Mouse (Mus musculus): ENCODE measurements around the gene Myoc. TPM values are rescaled to one million over a fixed set of nuclear protein-coding genes. Genes with fewer than 3 reads are reported as not detected.
"Not testable (repeated sequence)": the region's sequence is repeated elsewhere in the genome, so short reads cannot be mapped to it uniquely, and the experiment has no call there.

The Myoc gene
- total and polyA plus RNA-seq, 3 experiments: 2.5 to 4.9 (median 3.3) TPM

DNA sequence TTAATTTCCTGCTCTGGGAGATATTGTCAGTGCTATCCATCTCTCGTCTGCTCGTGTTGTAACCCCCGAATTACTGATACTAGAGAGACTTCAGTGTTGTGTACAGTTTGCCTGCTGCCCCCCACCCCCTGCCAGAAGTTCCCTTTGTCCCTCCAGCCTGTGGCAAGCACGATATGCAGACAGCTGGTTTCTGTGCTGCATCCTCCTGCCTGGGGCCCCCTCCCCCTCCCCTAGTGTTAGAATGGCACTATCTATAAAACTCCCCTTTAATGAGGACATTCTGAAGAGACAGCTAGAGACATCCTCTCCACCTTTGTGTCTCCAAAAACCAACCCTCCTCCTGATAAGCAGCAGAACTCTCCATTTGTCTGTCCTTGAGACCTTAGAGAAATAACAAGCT is 15.1 kb upstream of the Myoc start:
- H3K36me3 ChIP-seq (ENCODE audit: control insufficient read depth, insufficient read depth, low read length): no peaks in the 10 kb centered on the region
- no peak overlapping the region for H3K27ac ChIP-seq
- intact Hi-C loops (cut with DNase I): no loop called here

DNA sequence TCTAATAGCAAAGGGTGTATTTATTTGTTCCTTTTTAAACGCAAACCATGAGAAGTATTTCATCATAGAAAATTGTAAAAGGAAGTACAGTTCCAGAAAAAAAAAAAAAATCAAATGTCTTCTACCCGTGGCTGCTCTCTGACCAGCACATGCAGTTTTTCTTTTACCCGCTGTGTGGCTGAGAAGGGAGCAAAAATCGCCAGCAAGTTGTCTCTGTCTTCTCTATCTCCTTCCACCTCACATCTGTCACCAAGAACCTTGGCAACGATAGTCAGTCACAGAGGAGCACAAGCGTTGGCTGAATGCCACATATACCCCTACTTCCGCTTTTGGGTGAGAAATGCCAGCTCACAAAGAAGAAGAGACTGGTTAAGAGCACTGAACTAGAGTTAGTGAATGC is 13.7 kb upstream of the Myoc start:
- WGBS: 16% methylated on average over 7 of the region's 7 CpGs
- intact Hi-C loops (cut with DNase I): no loop called here
- Histone ChIP-seq H3K36me3 (ENCODE audit: control insufficient read depth, insufficient read depth, low read length) (no peaks in the 10 kb centered on the region), H3K4me3 (no peak overlapping the region), H3K27me3 (ENCODE audit: control insufficient read depth, insufficient read depth, low read length) (no peaks in the 10 kb centered on the region), H3K27ac (no peak overlapping the region), H3K79me2 (replicated peaks; ENCODE audit: control insufficient read depth, insufficient read depth, low read length) (no peaks in the 10 kb centered on the region), H3K4me1 (ENCODE audit: control insufficient read depth, insufficient read depth, low read length) (no peaks in the 10 kb centered on the region; the same call in 1 of the 2 replicates), H3K9ac (ENCODE audit: low read depth, low read length) (no peak overlapping the region)
- no peak for TF ChIP-seq CTCF (IDR thresholded peaks at IDR 0.05)
- peak in 1 of 2 experiments; percentile 27 for DNase-seq

More for the DNA sequence above, 15.1 kb upstream of the Myoc start:
- H3K79me2 ChIP-seq (replicated peaks; ENCODE audit: control insufficient read depth, insufficient read depth, low read length): no peaks in the 10 kb centered on the region
- H3K4me1 ChIP-seq (ENCODE audit: control insufficient read depth, insufficient read depth, low read length): no peaks in the 10 kb centered on the region; the same call in 1 of the 2 replicates
- no peak overlapping the region for H3K9ac ChIP-seq (ENCODE audit: low read depth, low read length)
- DNase-seq: no peak
- TF ChIP-seq CTCF (IDR thresholded peaks at IDR 0.05) (no peak), POLR2A (IDR thresholded peaks at IDR 0.05; ENCODE audit: insufficient read depth, low read depth, low read length) (no peak), EP300 (IDR thresholded peaks at IDR 0.05; ENCODE audit: insufficient read depth, low read depth, low read length) (no peak)
- H3K27me3 ChIP-seq (ENCODE audit: control insufficient read depth, insufficient read depth, low read length): no peaks in the 10 kb centered on the region
- 29% methylated on average over 4 of the region's 4 CpGs for WGBS
- no peak overlapping the region for H3K4me3 ChIP-seq

DNA sequence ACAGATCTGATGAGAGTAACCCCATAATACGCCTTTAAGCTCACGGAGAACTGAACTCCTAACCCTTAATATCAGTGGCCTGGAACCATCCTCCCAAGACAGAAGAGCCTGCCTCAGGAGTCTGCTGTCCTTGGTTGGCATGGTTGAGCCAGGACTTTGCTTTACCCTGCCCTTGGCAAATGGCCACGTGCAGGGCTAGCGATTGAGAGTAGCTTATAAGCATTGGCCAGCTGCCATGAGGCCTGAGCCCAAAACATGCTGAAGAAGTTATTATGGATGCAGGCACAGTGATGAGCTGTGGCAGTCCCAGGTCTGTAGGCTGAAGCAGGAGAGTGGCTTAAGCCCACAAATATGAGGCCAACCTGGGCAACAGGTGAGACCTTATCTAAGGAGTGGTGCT is 11.1 kb upstream of the Myoc start:
- DNase-seq; H3K4me3 ChIP-seq; H3K27ac ChIP-seq; H3K4me1 ChIP-seq (ENCODE audit: control insufficient read depth, insufficient read depth, low read length); H3K79me2 ChIP-seq (replicated peaks; ENCODE audit: control insufficient read depth, insufficient read depth, low read length); H3K9ac ChIP-seq (ENCODE audit: low read depth, low read length); intact Hi-C loops (cut with DNase I); H3K36me3 ChIP-seq (ENCODE audit: control insufficient read depth, insufficient read depth, low read length); H3K27me3 ChIP-seq (ENCODE audit: control insufficient read depth, insufficient read depth, low read length): not testable (repeated sequence)
- WGBS: 63% methylated on average over 4 of the region's 4 CpGs

DNA sequence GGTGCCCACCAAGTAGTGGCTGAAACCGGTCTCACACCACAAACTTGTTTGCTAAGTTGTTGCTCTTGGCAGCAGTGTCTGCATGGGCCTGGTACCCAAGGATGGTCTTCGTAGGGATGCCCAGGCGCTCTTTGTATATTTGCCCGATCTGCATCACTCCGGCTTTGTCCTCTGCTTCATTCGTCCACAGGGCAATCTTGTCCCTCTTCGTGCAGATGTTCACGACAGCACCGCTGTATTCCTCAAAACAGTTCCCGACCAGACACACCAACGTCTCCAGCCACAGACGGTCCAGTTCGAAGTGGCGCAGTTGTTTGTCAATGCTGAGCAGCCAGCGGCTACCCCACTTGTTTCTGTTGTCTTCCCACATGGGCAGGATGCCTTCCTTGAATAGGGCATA is 10.6 kb upstream of the Myoc start:
- H3K36me3 ChIP-seq (ENCODE audit: control insufficient read depth, insufficient read depth, low read length); H3K9ac ChIP-seq (ENCODE audit: low read depth, low read length); intact Hi-C loops (cut with DNase I); DNase-seq; H3K4me1 ChIP-seq (ENCODE audit: control insufficient read depth, insufficient read depth, low read length); H3K27me3 ChIP-seq (ENCODE audit: control insufficient read depth, insufficient read depth, low read length); H3K27ac ChIP-seq; H3K79me2 ChIP-seq (replicated peaks; ENCODE audit: control insufficient read depth, insufficient read depth, low read length); H3K4me3 ChIP-seq: not testable (repeated sequence)
- 95% methylated on average over 15 of the region's 15 CpGs for WGBS

DNA sequence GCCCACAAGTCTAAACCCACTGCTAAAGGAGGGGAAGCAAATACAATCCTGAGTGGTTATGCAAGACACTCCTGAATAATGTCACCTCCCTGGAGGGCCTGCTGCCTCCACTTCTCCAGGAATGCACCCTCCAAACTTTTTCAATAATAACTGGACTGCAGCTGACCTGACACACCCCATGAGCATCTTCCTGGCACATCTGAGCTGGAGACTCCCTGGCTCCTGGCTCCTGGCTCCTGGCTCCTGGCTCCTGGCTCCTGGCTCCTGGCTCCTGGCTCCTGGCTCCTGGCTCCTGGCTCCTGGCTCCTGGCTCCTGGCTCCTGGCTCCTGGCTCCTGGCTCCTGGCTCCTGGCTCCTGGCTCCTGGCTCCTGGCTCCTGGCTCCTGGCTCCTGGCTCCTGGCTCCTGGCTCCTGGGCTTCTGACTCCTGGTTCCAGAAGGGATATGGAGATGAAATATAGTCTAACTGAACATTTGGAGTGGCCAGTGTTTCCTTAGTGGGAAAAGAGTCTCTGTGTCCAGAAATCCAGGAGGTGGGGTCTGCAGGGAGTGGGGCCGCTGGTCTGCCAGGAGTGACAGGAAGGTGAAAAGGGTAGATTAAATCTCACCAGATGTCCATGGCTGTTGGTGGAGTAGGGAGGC is 3.5 kb upstream of the Myoc start:
- Histone ChIP-seq H3K4me1 (ENCODE audit: control insufficient read depth, insufficient read depth, low read length) (peaks cover 10% of the 10 kb centered on the region), H3K27ac (peak overlapping the region; percentile 62)
- H3K9ac ChIP-seq (ENCODE audit: low read depth, low read length); H3K36me3 ChIP-seq (ENCODE audit: control insufficient read depth, insufficient read depth, low read length); intact Hi-C loops (cut with DNase I); H3K4me3 ChIP-seq; H3K27me3 ChIP-seq (ENCODE audit: control insufficient read depth, insufficient read depth, low read length); H3K79me2 ChIP-seq (replicated peaks; ENCODE audit: control insufficient read depth, insufficient read depth, low read length): not testable (repeated sequence)
- WGBS: 22% methylated on average over 1 of the region's 1 CpGs
- TF ChIP-seq EP300 (IDR thresholded peaks at IDR 0.05; ENCODE audit: insufficient read depth, low read depth, low read length): 0 out of 2 replicates have a peak, but pooled peaks have one; percentile 58
- DNase-seq: peak; percentile 60 to 72

DNA sequence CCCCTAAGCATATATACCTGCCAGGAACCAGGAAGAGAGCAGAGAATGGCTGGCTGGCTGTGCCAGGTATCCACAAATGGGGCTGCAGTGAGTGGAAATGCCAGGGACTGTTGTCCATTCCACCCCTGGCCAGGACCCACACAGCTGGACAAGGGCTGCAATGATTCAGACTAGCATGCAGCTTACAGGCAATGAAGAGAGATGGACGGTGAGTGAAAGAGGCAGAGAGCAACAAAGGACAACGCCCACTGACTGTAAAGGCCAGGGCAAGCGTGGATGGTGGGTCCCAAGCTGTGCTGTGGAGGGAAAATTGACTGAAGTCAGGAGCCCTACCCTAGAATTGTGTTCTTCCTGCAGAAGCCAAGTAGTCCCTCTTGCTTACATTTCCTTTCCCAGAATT is 2.4 kb upstream of the Myoc start:
- 72% methylated on average over 3 of the region's 3 CpGs for WGBS
- Histone ChIP-seq H3K27me3 (ENCODE audit: control insufficient read depth, insufficient read depth, low read length) (no peaks in the 10 kb centered on the region), H3K4me1 (ENCODE audit: control insufficient read depth, insufficient read depth, low read length) (peaks cover 10% of the 10 kb centered on the region), H3K4me3 (no peak overlapping the region), H3K79me2 (replicated peaks; ENCODE audit: control insufficient read depth, insufficient read depth, low read length) (no peaks in the 10 kb centered on the region), H3K27ac (peak overlapping the region; percentile 62; the same call in 1 of the 2 replicates), H3K36me3 (ENCODE audit: control insufficient read depth, insufficient read depth, low read length) (no peaks in the 10 kb centered on the region), H3K9ac (ENCODE audit: low read depth, low read length) (no peak overlapping the region)
- TF ChIP-seq CTCF (IDR thresholded peaks at IDR 0.05) (no peak), POLR2A (IDR thresholded peaks at IDR 0.05; ENCODE audit: insufficient read depth, low read depth, low read length) (no peak), EP300 (IDR thresholded peaks at IDR 0.05; ENCODE audit: insufficient read depth, low read depth, low read length) (no peak)
- DNase-seq: no peak
- intact Hi-C loops (cut with DNase I): no loop called here

DNA sequence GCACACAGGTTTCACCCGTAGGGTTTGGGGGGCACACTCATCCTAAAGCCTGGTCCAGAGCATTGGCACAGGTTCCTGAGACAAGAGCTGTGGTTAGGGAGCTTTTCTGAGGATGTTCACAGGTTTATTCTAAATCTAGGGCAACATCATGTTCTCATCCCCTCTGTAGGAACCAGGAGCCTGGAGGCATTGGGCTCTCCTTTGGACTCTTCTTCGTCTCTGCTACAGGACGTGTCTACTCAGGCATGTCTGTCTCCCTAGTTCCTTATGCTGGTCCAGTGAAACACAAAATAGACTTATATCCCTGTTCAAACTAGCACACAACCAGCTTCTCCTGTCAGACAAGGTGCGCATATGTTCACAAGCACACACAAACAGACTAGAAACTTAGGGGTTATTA is 420 bp upstream of the Myoc start:
- TF ChIP-seq EP300 (IDR thresholded peaks at IDR 0.05; ENCODE audit: insufficient read depth, low read depth, low read length) (no peak), CTCF (IDR thresholded peaks at IDR 0.05) (no peak), POLR2A (IDR thresholded peaks at IDR 0.05; ENCODE audit: insufficient read depth, low read depth, low read length) (no peak)
- WGBS: 83% methylated on average over 4 of the region's 4 CpGs
- Histone ChIP-seq H3K36me3 (ENCODE audit: control insufficient read depth, insufficient read depth, low read length) (no peaks in the 10 kb centered on the region), H3K79me2 (replicated peaks; ENCODE audit: control insufficient read depth, insufficient read depth, low read length) (no peaks in the 10 kb centered on the region), H3K4me3 (no peak overlapping the region), H3K27ac (no peak overlapping the region), H3K27me3 (ENCODE audit: control insufficient read depth, insufficient read depth, low read length) (no peaks in the 10 kb centered on the region), H3K4me1 (ENCODE audit: control insufficient read depth, insufficient read depth, low read length) (peaks cover 10% of the 10 kb centered on the region), H3K9ac (ENCODE audit: low read depth, low read length) (no peak overlapping the region)
- DNase-seq: no peak
- intact Hi-C loops (cut with DNase I): no loop called here
